Mouse (Mus musculus) splenic B cell, adult 2 months (primary cell): ENCODE data around the gene Fndc1.

Source experiments
- DNase-seq: peaks from one replicate; pipeline ENCODE4 v3.0.0-alpha.2; 2011; ENCODE audit warnings: low read depth, low spot score
- H3K27me3 ChIP-seq: 2 replicates; pipeline ENCODE4 v1.6.1; 2012; ENCODE audit warnings: mild to moderate bottlenecking, low read length, moderate library complexity, mixed read lengths; ENCODE audit not compliant: control insufficient read depth, poor library complexity, insufficient read depth, severe bottlenecking
- H3K36me3 ChIP-seq: 2 replicates; pipeline ENCODE4 v1.6.1; 2012; ENCODE audit warnings: mild to moderate bottlenecking, low read length, moderate library complexity, mixed read lengths; ENCODE audit not compliant: control insufficient read depth, poor library complexity, insufficient read depth, severe bottlenecking

The Fndc1 gene

DNA sequence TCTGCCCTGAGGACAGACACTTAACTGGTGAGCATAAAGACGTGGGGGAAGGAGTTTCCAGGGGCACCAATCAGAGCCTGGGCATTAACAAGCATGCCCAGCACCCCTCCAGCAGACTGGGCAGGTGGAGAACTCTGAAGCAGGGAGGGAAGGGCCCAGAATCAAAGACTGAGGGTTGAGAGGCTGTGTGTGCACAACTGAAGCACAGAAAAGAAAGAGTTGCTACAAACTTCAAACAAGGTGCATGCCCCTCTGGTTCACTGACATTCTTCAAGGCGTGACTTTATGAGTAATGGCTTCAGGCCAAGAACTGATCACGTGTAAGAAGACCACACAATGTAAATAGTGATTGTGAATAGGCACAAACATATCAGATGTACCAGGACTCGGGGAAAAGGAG lies 24.9 kb upstream of the Fndc1 start:
- no peak for DNase-seq
- Histone ChIP-seq H3K36me3 (no peaks in the 10 kb centered on the region), H3K27me3 (no peaks in the 10 kb centered on the region)

DNA sequence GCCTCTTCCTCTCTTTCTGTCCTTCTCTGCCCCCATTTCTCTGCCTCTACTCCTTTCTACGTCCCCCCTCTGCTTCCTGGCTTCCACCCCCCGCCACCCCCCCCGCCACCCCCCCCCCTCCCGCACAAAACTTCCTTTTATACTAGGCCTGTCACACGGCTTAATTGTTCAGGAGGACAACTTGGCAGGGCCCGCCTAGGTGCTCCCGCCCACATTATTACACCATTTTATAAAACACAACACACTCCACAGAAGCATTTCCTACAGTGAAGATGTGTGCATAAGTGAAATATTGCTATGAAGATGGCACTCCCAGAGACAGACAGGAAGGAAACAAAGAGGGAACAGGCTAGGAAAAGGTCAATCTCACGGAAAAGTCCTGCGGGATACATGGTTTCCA lies 24.4 kb upstream of the Fndc1 start:
- no peaks in the 10 kb centered on the region for H3K36me3 ChIP-seq
- no peak for DNase-seq
- no peaks in the 10 kb centered on the region for H3K27me3 ChIP-seq

GRCm38 (mm10) chr17:7850246-7850645 lies 23.1 kb upstream of the Fndc1 start:
- no peaks in the 10 kb centered on the region for H3K36me3 ChIP-seq
- no peak for DNase-seq
- no peaks in the 10 kb centered on the region for H3K27me3 ChIP-seq

GRCm38 (mm10) chr17:7840505-7841290 lies 13.6 kb upstream of the Fndc1 start:
- Histone ChIP-seq H3K36me3 (no peaks in the 10 kb centered on the region), H3K27me3 (no peaks in the 10 kb centered on the region)
- DNase-seq = no peak

GRCm38 (mm10) chr17:7827586-7827985 lies 484 bp upstream of the Fndc1 start:
- Histone ChIP-seq H3K36me3 (no peaks in the 10 kb centered on the region), H3K27me3 (no peaks in the 10 kb centered on the region; the same call in 1 of the 2 replicates)
- DNase-seq = no peak

GRCm38 (mm10) chr17:7825416-7825815 lies 1.7 kb downstream of the Fndc1 start:
- H3K36me3 ChIP-seq = no peaks in the 10 kb centered on the region
- H3K27me3 ChIP-seq = no peaks in the 10 kb centered on the region; the same call in 1 of the 2 replicates
- DNase-seq = no peak

DNA sequence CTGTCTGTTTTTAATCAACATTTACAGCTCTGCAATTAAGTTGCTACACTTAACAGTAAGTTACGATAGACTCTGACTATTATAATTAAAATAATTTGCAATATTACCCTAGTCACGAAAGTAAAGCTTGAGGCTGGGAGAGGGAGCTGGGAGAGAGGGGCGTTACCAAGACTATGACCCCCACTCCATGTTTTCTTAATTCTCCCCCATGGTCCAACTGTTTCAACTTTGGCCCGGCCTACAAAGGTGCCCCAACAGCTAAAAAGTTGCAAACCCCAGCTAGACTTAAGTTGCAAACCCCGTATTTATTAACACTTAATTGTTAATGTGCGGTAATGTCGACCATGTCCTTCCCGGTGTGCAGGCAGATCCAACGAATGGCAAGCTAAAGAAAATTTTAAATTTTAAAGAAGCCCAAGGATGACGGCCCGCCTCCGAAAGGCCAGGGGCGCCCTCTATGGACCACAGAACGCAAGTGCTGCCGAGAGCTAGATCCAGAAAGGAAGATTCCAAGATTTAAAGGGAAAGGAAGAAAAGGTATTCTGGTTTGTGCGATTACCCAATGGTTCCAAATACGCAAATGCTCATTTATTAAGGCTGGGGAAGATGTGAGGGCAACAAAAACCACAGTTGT lies 5.4 kb downstream of the Fndc1 start:
- Histone ChIP-seq H3K36me3 (no peaks in the 10 kb centered on the region), H3K27me3 (peaks cover 2% of the 10 kb centered on the region; the same call in 1 of the 2 replicates)
- peak; percentile 6 for DNase-seq

DNA sequence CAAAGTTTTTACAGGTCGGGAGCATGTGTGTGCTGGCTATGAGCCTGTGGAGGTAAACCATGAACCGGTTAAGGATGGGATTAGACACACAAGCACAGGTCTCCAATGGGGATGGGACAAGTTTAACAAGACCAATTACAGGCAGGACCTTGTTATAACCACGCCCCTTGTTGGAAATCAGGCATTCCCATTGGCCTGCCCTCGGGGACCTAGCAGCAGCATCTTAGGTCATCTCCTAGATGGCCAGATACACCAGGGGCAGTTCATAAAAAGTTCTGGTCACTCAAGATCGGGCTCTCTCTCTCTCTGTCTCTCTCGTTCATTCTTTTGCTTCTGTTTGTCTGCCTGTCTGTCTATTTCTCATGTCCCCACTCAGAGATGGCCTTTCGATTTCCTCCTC lies 6.9 kb downstream of the Fndc1 start:
- no peak for DNase-seq
- Histone ChIP-seq H3K36me3 (no peaks in the 10 kb centered on the region), H3K27me3 (peaks cover 2% of the 10 kb centered on the region; the same call in 1 of the 2 replicates)

GRCm38 (mm10) chr17:7816602-7817001 lies 10.5 kb downstream of the Fndc1 start:
- H3K27me3 ChIP-seq = peaks cover 3% of the 10 kb centered on the region; the same call in 1 of the 2 replicates

DNA sequence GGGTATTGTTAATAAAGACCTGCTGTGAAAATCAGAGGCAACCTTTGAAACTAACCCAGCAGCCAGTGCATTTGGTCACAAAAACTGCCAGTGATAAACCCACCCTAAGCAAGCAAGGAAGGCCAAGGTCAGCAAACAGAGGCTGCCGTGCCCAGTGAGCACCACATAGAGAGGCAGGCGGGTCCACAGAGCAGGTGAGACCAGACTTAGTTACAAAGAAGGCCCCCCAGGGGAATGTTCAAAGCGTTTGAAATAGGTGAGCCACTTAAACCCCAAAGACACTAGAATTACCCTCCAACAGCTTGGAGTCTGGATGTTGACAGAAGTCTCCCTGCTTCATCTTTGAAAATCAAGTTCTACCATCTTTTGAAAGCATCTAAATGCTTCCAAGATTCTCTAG lies 12.7 kb downstream of the Fndc1 start:
- Histone ChIP-seq H3K36me3 (no peaks in the 10 kb centered on the region), H3K27me3 (0 out of 2 replicates have a peak, but pooled peaks cover 1% of the 10 kb centered on the region)
- DNase-seq = no peak

More at GRCm38 (mm10) chr17:7816602-7817001, 10.5 kb downstream of the Fndc1 start:
- no peaks in the 10 kb centered on the region for H3K36me3 ChIP-seq
- no peak for DNase-seq

- Histone ChIP-seq H3K36me3 (no peaks in the 10 kb centered on the region), H3K27me3 (no peaks in the 10 kb centered on the region)
- DNase-seq = no peak
Measured at GRCm38 (mm10) chr17:7808043-7808442, 19.1 kb downstream of the Fndc1 start.

DNA sequence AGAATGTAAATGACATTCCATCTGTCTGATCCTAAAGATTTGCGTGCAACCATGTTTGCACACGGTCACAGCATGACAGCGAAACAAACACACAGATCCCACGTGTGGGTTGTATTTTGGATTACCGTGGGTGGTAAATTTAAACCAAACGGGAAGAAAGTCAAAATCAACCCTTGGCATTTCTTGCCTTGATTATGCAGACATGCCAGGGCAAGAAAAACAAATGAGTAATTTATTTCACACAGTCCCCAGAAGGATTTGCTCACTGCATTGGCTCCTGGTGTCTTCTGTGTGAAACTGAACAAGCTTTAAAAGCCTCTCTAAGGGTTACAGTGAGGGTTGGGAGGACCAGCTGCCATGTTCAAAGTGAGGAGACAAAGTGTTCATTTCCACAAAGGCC lies 22.0 kb downstream of the Fndc1 start:
- Histone ChIP-seq H3K36me3 (no peaks in the 10 kb centered on the region), H3K27me3 (no peaks in the 10 kb centered on the region)
- no peak for DNase-seq

GRCm38 (mm10) chr17:7802483-7802882 lies 24.6 kb downstream of the Fndc1 start:
- Histone ChIP-seq H3K36me3 (no peaks in the 10 kb centered on the region), H3K27me3 (no peaks in the 10 kb centered on the region)
- no peak for DNase-seq

GRCm38 (mm10) chr17:7799894-7800293 lies 27.2 kb downstream of the Fndc1 start:
- H3K36me3 ChIP-seq = no peaks in the 10 kb centered on the region
- no peaks in the 10 kb centered on the region for H3K27me3 ChIP-seq
- DNase-seq = no peak

DNA sequence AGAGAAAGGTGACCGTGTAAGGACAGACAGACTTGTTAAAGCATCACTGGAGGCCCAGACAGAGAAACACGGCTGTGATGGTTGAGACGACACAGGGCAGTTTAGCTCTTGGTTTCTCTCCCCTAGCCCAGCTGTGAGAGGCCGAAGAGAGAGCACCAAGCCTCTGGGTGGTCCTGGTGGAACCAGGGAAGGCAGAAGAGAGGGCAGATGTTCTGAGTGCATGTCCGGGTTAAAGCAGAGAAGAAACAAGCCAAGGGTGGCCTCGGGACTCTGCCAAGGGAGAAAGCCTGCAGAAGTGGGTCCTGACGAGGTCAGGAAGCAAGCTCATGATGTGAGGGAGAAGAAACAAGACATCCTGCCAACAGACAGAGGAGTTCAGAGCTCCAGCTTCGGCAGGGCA lies 31.5 kb downstream of the Fndc1 start:
- DNase-seq = no peak
- Histone ChIP-seq H3K27me3 (no peaks in the 10 kb centered on the region), H3K36me3 (no peaks in the 10 kb centered on the region)
